Mouse (Mus musculus): Measurements from ENCODE around the gene Fbxl16.

DNA sequence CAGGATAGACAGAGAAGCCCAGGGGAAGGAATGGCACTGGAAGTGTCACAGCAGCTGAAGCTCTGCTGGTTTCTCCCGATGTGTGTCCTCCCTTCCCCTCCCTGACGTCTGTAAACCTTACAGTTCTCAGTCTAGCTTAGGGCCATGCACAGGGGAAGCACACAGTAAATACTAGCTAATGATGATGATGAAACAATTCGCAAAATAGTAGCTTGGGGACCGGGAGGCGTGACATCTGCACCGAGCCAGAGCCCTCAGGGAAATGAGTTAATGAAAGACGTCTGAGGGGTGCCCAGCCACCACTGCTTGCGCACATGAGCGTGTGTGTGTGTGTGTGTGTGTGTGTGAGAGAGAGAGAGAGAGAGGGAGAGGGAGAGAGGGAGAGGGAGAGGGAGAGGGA, 39.6 kb upstream of the Fbxl16 start:
- TF ChIP-seq POLR2A (IDR thresholded peaks at IDR 0.05; ENCODE audit: extremely low read depth, insufficient read depth, low read length): no peak
- no peak for TF ChIP-seq CTCF (IDR thresholded peaks at IDR 0.05; ENCODE audit: low read depth, low read length)

All from liver, adult 2 months (tissue).